Mouse (Mus musculus) liver, postnatal 0 days (tissue): ENCODE results near the gene Ddr1. TPM values are rescaled to one million over a fixed set of nuclear protein-coding genes. Genes with fewer than 3 reads are reported as not detected.

ENCODE experiments used
- ATAC-seq: fragments of 200-750 bp; cut with Nextera tagmentation; 2 replicates; pipeline ENCODE4 v1.8.0; 2017; ENCODE audit warnings: mild to moderate bottlenecking, moderate library complexity
- DNase-seq: peaks from one replicate; pipeline ENCODE4 v3.0.0-alpha.2; 2016
- H3K27ac ChIP-seq: fragments of 300-500 bp; sonication (generic); 2 replicates; pipeline ENCODE4 v1.5.1; 2014; ENCODE audit warnings: antibody characterized with exemption, moderate library complexity, mild to moderate bottlenecking, low read depth
- H3K27me3 ChIP-seq: fragments of 300-500 bp; sonication (generic); 2 replicates; pipeline ENCODE4 v1.6.1; 2014; ENCODE audit warnings: low read length, control low read depth, mixed read lengths; ENCODE audit not compliant: insufficient read depth
- H3K36me3 ChIP-seq: fragments of 300-500 bp; sonication (generic); replicated peaks from 2 replicates; pipeline ENCODE4 v1.6.1; 2014; ENCODE audit warnings: mild to moderate bottlenecking, control low read depth, low read length, moderate library complexity, mixed read lengths; ENCODE audit not compliant: insufficient read depth
- H3K4me1 ChIP-seq: fragments of 300-500 bp; sonication (generic); 2 replicates; pipeline ENCODE4 v1.6.1; 2014; ENCODE audit warnings: antibody characterized with exemption, mild to moderate bottlenecking, control low read depth; ENCODE audit not compliant: insufficient read depth
- H3K4me2 ChIP-seq: fragments of 300-500 bp; sonication (generic); 2 replicates; pipeline ENCODE4 v1.6.1; 2014; ENCODE audit warnings: low read depth, mild to moderate bottlenecking, low read length, moderate library complexity, mixed read lengths
- H3K4me3 ChIP-seq: fragments of 300-500 bp; sonication (generic); 2 replicates; pipeline ENCODE4 v1.5.1; 2014; ENCODE audit warnings: low read depth, low read length
- H3K9ac ChIP-seq: fragments of 300-500 bp; sonication (generic); replicated peaks from 2 replicates; pipeline ENCODE4 v1.6.1; 2014; ENCODE audit warnings: mild to moderate bottlenecking, moderate library complexity
- H3K9me3 ChIP-seq: fragments of 300-500 bp; sonication (generic); 2 replicates; pipeline ENCODE4 v1.6.1; 2016; ENCODE audit warnings: mild to moderate bottlenecking, control low read depth, low read length, mixed read lengths
- CTCF ChIP-seq: sonication (generic); IDR thresholded peaks from 2 replicates; pipeline ENCODE4 v1.5.1; 2016; ENCODE audit warnings: antibody characterized with exemption, low read depth
- EP300 ChIP-seq: IDR thresholded peaks from 2 replicates; pipeline ENCODE4 v1.6.1; 2016; ENCODE audit warnings: antibody characterized with exemption, low read depth, mild to moderate bottlenecking
- WGBS: fragments of 180-500 bp; shearing (Covaris S2); extraction: QIAGEN DNeasy Blood & Tissue Kit; methylation state at CpG from one replicate; pipeline ENCODE4 v1.1.7; 2014; ENCODE audit not compliant: insufficient replicate concordance; 5-methylcytosine and 5-hydroxymethylcytosine counted together
- polyA plus RNA-seq: library from polyadenylated mRNA; unstranded; fragments of >200 nt; fragmentation: Nextera tagmentation; extraction: Ambion mirVana; gene quantifications from 2 replicates; pipeline ENCODE4 v1.2.1, GENCODE M21; 2015

The Ddr1 gene
- polyA plus RNA-seq, 1 experiment from 2014 or later, result 2.3 TPM

DNA sequence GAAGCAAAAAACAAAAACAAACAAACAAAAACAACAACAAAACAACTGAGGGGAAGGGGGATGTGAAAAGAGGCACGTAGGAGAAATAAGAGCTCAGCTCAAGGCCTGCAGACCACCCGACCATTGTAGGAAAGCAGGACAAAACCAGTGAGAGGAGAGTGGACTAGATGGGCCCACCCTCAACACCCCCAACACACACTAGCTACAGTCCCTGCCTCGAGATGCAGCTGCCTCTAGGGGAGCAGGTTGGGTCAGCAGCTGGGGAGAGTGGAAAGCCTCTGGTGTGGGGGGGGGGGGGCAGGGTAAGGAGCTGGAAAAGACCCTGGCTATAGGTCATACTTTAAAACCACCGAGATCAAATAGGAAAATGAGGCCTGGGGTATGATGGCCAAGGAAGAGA, 1.8 kb downstream of the Ddr1 start:
- DNase-seq (no peak), ATAC-seq (no peak)
- Histone ChIP-seq H3K27ac (0 out of 2 replicates have a peak overlapping the region, but pooled peaks have one; percentile 29), H3K9me3 (no peaks in the 10 kb centered on the region), H3K9ac (no peak overlapping the region), H3K4me1 (peaks cover 5% of the 10 kb centered on the region; the same call in 1 of the 2 replicates), H3K36me3 (no peaks in the 10 kb centered on the region), H3K4me3 (no peak overlapping the region), H3K4me2 (no peak overlapping the region), H3K27me3 (peaks cover 60% of the 10 kb centered on the region)
- WGBS, result 31% methylated on average over 4 of the region's 4 CpGs
- TF ChIP-seq CTCF, result no peak
- TF ChIP-seq EP300, result no peak

DNA sequence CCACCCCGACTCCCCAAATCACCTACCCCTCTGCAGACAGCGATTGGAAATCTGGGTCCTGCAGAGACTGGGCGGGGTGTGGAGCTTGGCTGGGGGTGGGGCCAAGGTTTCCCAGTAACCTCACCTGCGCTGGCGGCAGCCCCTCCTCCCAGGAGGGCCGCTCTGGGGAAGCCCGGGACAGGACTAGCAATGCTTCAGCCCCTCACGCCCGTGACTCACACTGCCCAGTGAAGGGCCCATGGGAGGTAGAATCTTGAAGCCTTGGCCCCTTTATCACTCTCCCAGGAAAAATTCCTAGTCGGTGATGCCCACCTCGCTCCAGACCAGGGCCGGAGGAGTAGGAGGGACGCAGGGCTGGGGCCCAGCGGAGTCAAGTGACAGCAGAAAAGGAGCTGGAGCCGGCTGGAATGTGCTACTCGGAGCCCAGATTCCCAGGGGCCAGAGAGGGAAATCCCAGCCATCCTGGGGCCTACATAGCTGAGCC, 2.4 kb downstream of the Ddr1 start:
- peak overlapping the region; percentile 35; the same call in 1 of the 2 replicates for H3K4me2 ChIP-seq
- 0 out of 2 replicates have a peak overlapping the region, but pooled peaks have one; percentile 29 for H3K27ac ChIP-seq
- TF ChIP-seq CTCF (no peak), EP300 (no peak)
- DNase-seq (no peak), ATAC-seq (no peak)
- H3K9ac ChIP-seq, result no peak overlapping the region
- peaks cover 64% of the 10 kb centered on the region for H3K27me3 ChIP-seq
- peaks cover 5% of the 10 kb centered on the region; the same call in 1 of the 2 replicates for H3K4me1 ChIP-seq
- H3K9me3 ChIP-seq, result no peaks in the 10 kb centered on the region
- 18% methylated on average over 16 of the region's 16 CpGs for WGBS
- no peaks in the 10 kb centered on the region for H3K36me3 ChIP-seq
- 0 out of 2 replicates have a peak overlapping the region, but pooled peaks have one; percentile 1 for H3K4me3 ChIP-seq

DNA sequence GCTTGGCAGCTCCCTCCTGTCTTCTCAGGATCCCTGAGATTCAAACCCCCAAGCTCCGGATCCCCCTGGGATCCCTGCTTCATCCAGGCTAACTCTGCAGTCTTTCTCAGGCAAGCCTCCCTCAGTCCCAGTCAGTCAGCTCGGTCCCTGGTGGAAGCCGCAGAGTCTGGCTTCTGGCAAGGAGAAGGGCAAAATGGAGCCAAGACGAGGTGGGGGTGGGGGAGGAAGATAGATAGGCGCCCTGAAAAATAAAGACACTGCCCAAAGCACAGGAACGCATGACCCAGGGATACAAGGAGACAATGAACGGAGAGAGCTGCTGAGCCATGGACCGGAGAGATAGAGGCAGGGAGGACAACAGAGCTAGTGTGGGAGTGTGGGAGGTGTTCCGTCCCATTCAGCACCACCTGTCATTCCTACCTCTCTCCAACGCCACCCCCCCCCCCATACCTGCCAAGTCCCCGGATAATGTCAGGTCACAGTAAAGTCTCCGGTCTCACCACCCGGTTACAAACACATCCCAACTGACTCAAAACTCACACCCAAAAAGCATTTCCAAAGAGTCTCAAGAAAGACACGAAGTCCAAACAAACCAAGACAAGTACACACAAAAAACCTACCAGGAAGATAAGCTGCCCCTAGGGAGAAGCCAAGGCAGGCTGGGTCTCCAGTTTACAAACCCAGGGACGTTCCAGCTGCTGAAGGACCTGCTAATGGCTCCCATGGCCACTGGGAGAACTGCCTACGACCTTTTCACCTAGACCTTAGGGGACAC, 3.0 kb downstream of the Ddr1 start:
- TF ChIP-seq EP300 (no peak), CTCF (no peak)
- DNase-seq (no peak), ATAC-seq (no peak)
- peak overlapping the region; percentile 44; the same call in 1 of the 2 replicates for H3K9ac ChIP-seq
- H3K27ac ChIP-seq, result peak overlapping the region; percentile 34; the same call in 1 of the 2 replicates
- H3K9me3 ChIP-seq, result no peaks in the 10 kb centered on the region
- no peaks in the 10 kb centered on the region for H3K36me3 ChIP-seq
- 6% methylated on average over 16 of the region's 16 CpGs for WGBS
- peak overlapping the region; percentile 48 for H3K4me3 ChIP-seq
- H3K27me3 ChIP-seq, result peaks cover 64% of the 10 kb centered on the region
- peaks cover 5% of the 10 kb centered on the region; the same call in 1 of the 2 replicates for H3K4me1 ChIP-seq
- H3K4me2 ChIP-seq, result peak overlapping the region; percentile 78

DNA sequence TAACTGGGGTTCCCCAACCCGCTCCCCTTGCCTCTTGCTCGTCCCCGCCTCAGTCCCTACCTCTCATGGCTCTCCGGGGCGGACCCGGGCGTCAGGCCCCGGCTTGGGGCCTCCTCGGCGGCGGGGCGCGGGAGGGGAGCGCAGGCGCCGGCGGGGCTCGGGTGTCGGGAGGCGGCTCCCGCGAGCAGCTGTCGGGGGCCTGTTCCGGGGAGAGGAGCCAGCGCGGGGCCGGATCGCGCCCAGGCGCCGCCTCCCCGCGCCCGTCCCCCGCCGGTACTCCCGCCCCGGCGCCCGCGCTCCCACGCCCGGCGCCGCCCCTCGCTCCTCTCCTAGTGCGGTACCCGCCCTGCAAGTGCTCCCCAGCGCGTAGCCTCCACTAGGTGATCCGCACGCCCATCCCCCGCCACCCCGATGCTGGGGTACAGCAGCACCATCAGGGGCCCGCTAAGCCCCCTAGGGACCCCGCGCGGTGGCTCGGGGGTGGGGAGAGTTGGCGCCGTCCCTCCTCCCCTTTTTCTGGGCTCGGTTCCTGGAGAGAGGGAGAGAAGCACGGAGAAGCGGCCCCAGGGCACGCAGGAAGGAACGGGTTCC, 4.0 kb downstream of the Ddr1 start:
- no peak for TF ChIP-seq CTCF
- no peak for TF ChIP-seq EP300
- Histone ChIP-seq H3K27me3 (peaks cover 64% of the 10 kb centered on the region), H3K4me3 (peak overlapping the region; percentile 48), H3K36me3 (no peaks in the 10 kb centered on the region), H3K4me2 (peak overlapping the region; percentile 78), H3K4me1 (peaks cover 5% of the 10 kb centered on the region; the same call in 1 of the 2 replicates), H3K9ac (peak overlapping the region; percentile 34; the same call in 1 of the 2 replicates), H3K9me3 (no peaks in the 10 kb centered on the region), H3K27ac (peak overlapping the region; percentile 34; the same call in 1 of the 2 replicates)
- peak; percentile 60 for DNase-seq
- ATAC-seq, result peak; percentile 51; the same call in 1 of the 2 replicates
- WGBS, result under 1% methylated on average over 51 of the region's 66 CpGs

DNA sequence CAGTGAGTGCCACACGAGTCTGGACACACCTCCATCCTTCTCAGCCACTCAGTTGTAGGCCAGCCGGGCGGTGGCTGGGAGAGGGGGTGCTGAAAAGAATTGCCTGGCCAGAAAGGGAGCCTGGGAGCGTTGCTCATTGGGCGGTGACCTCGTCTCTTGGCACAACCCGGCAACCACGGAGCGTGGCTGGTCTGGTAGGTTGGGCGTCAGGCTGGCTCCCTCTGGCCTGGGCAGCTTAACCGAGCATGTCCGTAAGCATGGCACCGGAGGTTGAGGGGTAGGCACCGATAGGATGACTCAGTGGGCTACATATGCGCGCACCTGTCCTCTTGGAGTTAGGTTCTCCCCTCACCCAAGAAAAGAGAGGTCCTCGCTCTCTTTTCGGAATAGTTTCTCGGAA, 4.5 kb downstream of the Ddr1 start:
- Histone ChIP-seq H3K4me1 (peaks cover 5% of the 10 kb centered on the region; the same call in 1 of the 2 replicates), H3K27me3 (peaks cover 64% of the 10 kb centered on the region)

GRCm38 (mm10) chr17:35698501-35698883, 5.9 kb downstream of the Ddr1 start:
- no peaks in the 10 kb centered on the region for H3K36me3 ChIP-seq
- H3K4me1 ChIP-seq, result peaks cover 5% of the 10 kb centered on the region; the same call in 1 of the 2 replicates
- ATAC-seq (no peak), DNase-seq (no peak)
- TF ChIP-seq EP300 (no peak), CTCF (no peak)
- no peaks in the 10 kb centered on the region for H3K9me3 ChIP-seq
- no peak overlapping the region for H3K4me2 ChIP-seq
- H3K9ac ChIP-seq, result no peak overlapping the region
- no peak overlapping the region for H3K4me3 ChIP-seq
- peaks cover 57% of the 10 kb centered on the region for H3K27me3 ChIP-seq
- H3K27ac ChIP-seq, result no peak overlapping the region; the same call in 1 of the 2 replicates
- 43% methylated on average over 5 of the region's 5 CpGs for WGBS

More for the DNA sequence above, 4.5 kb downstream of the Ddr1 start:
- DNase-seq, result no peak
- no peaks in the 10 kb centered on the region for H3K36me3 ChIP-seq
- peak overlapping the region; percentile 48 for H3K4me3 ChIP-seq
- peak overlapping the region; percentile 78 for H3K4me2 ChIP-seq
- no peak overlapping the region for H3K27ac ChIP-seq
- 5% methylated on average over 19 of the region's 19 CpGs for WGBS
- H3K9ac ChIP-seq, result 0 out of 2 replicates have a peak overlapping the region, but pooled peaks have one; percentile 34
- TF ChIP-seq EP300 (no peak), CTCF (no peak)
- peak; percentile 62 for ATAC-seq
- no peaks in the 10 kb centered on the region for H3K9me3 ChIP-seq
